Mouse (Mus musculus) cerebellum, postnatal 14 days (tissue): ENCODE data around the gene E430018J23Rik.
"Not testable (repeated sequence)": the region's sequence is repeated elsewhere in the genome, so short reads cannot be mapped to it uniquely, and the experiment has no call there.

ENCODE experiments used
- DNase-seq, 2 experiments: peaks; one replicate each; pipeline ENCODE4 v3.0.0; 2021; ENCODE audit warnings: mixed read lengths in 2 of 2

E430018J23Rik gene

DNA sequence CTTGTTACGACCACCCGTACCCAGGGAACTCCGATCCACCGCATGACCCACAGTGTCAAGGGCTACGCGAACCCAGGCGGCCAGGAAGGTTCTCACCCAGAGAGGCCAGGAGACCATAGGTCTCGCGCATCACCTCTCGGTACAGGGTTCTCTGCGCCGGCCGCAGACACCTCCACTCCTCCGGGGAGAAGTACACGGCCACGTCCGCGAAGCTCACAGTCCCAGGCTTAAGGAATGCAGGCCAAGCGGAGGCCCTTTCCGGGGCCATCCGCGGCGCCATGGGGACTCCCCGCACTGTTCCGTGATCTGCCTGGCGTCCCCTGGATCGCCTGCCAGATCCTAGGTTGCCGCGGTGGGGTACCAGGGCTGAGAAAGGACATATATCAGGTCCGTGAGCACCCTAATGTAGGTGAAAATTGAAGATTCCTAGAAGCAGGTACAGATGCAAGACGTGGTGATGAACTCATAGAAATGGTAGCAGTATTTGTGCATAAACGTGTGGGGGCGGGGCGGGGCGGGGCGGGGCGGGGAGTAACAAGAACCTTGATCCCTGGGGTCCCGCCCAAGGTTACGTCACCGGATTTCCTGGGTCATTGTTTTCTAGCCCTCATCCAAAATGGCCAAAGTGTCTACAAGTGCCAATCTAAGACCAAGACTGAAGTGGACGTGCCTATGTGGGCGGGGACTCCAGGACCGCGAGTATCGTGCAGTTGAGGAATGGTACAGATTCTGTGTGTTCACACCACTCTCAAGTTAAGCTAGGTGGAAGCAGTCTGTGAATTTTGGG lies at the start of gene E430018J23Rik:
Gene E430018J23Rik, minus strand, starts transcription at position 473 of the 787 bp plus-strand sequence.
- peak; percentile 99 for DNase-seq

DNA sequence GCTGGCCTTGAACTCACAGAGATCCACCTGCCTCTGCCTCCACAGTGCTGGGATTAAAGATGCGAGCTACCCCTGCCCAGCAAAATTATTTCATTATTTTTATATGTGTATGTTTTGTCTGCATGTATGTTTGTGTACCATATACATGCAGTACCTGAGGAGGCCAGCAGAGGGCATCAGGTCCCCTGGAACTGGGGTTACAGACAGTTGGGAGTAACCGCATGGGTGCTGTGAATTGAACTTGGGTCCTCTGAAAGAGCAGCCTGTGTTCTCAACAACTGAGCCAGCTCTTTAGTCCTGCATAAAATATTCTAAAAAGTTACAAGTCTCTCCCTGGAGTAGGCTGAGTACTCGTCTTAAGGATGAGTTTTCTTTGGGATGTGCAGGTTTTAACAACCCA lies 44.3 kb upstream of the E430018J23Rik start:
- peak in 1 of 2 experiments; percentile 46 for DNase-seq

DNA sequence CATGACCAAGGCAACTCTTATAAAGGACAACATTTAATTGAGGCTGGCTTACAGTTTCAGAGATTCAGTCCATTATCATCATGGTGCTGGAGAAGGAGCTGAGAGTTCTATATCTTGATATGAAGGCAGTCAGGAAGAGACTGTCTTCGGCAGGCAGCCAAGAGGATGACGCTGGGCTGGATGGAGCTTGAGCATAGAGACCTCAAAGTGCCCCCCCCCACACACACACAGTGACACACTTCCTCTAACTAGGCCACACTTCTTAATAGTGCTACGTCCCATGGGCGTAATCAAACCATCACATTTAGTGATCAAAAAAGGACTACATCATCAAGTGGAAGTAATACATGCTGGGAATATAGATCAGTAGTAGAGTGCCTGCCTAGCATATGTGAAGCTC lies 41.8 kb upstream of the E430018J23Rik start:
- DNase-seq, result no peak

DNA sequence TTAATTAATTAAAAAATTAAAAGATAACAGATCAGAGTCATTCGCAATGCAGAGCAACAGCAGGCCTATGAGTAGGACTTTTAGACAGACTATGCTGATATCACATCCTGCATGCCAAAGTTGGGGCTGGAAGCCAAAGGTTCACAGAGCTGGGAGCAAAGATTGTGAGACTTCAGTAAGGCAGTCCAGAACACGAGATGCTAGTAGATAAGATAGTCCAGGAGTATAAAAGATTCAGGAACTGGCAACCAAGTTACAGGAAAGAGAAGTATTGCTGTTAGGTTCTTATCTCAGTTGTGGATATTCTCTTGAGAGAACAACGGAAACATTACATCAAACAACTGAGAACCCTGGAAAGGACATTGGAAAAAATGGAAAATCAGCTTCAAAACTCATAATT lies 32.9 kb upstream of the E430018J23Rik start:
- no peak for DNase-seq

DNA sequence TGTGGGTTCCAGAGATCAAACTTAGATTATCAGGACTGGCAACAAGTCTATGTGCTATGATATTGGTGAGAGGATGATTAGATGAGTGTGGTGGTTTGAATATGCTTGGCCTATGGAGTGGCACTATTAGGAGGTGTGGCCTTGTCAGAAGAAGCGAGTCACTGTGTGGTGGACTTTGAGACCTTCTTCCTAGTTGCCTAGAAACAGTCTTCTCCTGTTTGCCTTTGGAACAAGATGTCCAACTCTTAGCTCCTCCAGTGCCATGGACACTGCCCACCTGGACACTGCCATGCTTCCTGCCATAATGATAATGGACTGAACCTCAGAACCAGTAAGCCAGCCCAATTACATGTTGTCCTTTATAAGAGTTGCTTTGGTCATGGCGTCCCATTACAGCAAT lies 32.5 kb upstream of the E430018J23Rik start:
- DNase-seq, result no peak

DNA sequence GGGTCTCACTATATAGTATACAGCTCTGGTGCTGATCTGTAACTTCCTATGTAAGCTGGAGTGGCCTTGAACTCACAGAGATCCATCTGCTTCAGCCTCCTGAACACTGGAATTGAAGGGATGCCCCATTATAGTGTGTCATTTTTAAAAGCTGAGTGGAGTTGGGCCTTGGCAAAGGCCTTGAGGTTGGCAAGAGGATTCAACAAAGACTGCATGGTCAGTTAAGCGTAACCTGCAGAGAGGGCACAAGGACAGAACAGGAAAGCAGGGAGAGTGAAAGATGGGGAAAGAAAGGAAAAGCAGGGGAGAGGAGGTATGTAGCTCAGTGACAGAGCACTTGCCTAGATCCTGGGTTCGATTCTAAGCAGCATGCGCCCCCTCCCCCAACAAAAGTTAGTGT lies 31.9 kb upstream of the E430018J23Rik start:
- no peak for DNase-seq

DNA sequence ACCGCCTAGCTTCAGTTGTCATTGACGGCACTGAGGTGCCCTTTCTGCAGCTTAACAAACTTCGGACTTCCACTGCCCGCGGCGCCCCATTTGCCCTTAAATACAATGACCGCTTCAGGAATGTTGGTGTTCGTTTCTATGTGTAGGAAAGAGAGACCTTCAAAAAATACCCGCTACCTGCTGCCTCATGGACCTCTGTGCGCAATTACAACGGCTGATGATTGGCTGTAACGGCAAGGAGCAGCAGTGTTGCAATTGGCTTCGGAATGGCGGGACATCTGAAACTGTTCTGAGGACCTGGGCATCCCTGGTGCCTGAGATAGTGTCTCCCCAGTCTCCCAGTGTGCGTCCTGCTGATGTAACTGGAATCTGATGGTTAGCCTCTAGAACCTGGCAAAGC lies 28.8 kb upstream of the E430018J23Rik start:
- peak; percentile 49 to 51 for DNase-seq

DNA sequence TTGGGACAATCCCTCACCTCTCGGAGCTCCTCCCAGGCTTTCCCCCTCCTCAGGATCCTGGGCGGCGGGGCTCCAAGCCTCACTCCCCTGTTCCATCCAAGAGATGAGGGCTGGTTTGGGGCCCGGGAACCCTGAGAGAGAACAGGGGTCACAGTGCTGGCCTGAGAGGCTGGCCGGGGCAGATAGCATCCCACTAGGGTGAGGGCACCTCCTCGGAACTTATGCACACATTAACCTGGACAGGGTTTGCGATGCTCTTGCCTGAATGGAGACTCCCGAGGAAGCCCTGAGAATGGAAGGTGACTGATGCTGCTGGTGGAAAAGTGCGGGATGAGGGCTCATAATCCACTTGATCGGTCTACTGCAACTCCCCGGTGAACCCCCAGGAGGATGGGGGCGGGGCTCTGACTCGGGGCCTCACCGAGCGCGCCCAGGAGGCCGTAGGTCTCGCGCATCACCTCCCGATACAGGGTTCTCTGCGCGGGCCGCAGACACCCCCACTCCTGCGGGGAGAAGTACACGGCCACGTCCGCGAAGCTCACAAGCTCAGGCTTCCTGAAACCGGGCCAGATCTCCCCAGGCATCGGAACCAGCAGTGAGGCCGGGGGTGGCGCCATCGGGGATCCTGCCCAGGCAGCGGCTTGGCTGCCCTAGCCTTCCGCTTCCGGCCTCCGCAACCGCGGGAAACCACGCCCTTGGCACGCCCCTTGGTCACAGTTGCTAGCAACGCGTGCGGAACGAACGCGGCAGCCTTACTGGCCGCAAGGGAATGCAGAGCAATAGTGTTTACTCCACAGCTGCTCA lies 28.2 kb upstream of the E430018J23Rik start, which contains the start of gene Zfp688:
Gene Zfp688, minus strand, starts transcription at position 681 of the 804 bp plus-strand sequence.
- peak; percentile 94 to 95 for DNase-seq

DNA sequence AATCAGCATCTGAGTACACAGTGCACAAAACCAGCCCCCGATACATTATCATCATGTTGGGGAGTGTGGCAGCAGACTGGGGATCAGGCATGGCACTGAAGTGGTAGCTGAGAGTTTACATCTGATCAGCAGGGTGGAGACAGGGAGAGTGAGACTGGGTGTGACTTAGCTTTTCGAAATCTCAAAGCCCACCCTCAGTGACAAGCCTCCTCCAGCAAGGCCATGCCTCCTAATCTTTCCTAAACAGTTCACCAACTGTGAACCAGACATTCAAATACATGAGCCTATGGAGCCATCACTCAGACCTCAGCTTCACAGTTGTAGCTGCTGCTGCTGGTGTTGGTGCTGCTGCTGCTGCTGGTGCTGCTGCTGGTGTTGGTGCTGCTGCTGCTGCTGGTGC lies 18.0 kb upstream of the E430018J23Rik start:
- DNase-seq, result no peak

DNA sequence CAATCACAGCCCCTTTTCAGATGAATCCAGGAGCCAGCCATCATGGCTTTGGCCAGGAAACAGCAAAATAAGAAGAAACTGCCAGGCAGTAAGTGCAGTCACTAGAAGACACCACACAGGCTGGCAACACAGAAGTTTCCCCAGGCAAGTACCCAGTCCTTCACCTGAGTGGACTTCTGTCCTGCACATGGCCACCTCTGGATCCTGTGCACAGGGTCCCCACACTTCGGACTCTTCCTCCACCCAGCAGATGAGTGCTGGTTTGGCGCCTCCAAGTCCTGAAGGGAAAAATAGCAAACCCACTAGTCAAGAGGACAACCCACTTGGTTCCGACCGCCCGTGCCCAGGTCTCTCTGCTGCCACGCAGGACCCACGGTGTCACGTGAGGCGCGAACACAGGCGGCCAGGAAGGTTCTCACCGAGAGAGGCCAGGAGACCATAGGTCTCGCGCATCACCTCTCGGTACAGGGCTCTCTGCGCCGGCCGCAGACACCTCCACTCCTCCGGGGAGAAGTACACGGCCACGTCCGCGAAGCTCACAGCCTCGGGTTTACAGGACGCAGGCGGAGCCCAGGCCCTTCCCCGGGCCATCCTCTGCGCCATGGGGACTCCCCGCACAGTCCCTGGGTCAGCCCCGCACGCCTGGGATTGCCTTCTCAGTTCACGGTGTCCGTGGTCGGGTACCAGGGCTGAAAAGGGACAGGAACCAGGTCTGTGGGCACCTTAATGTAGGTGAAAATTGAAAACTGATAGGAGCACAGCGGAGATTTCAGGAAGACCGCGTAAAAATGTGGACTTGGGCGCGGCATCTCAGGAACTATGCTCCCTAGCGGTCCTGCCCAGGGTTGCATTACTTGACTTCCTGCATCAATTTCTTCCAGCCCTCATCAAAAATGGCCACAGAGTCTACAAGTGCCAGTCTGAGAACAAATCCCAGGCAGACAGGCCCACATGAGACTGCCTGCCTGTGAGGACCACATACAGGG lies 12.9 kb upstream of the E430018J23Rik start, which contains the start of gene Zfp764:
Gene Zfp764, minus strand, starts transcription at position 821 of the 986 bp plus-strand sequence.
- DNase-seq, result peak; percentile 93 to 97

DNA sequence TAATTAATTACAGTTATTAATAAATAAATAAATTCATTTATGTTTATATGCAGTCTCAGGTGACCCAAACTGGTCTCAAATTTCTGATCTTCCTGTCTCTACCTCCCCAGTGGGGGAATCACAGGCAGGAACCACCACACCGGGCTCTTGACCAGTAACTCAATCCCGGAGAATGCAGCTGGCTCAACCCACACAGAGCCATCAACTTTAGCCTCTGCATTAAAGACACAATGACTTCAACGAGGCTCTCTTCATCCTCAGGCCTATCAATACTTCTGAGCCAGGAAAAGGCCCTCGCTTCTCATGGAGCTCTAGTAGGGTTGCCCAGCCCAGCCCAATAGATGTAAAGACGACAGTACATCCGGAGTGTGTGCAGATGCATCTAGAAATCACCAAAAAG lies 10.7 kb upstream of the E430018J23Rik start:
- not testable (repeated sequence) for DNase-seq

DNA sequence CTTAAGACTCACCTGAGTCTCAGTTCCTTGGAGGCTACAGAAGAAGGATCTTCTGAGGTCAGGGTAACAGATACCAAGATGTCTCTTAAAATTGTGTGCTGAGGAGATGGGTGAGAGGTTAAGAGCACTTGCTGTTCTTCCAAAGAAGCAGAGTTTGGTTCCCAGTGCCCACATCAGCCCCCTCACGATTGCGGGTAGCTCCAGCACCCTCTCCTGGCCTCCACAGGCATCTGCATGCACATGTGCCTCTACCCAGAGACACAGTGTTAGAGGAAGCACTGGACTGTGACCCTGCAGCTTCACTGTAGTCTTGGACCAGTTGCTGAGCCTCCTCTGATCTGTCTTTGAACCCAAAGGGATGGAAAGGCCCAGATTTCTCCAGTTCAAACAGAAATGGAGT lies 9.6 kb upstream of the E430018J23Rik start:
- DNase-seq, result no peak

DNA sequence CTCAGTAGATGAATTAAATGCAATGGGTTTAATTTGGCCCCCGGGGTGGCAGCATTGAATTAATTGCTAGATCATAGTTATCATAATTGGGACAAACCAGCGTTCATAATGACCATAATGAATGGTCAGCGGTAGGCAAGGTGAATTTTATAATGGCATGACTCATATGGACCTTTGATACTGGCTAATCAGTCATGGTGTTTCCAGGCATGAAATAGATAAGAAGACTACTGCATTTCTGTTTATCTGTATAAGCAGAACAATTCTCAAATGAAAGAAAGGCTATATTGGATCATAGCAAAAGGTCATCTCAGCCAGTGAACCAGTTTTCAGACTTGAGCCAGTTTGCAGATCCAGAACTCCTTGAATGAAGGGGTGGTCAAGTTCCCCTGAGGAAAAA lies 6.9 kb upstream of the E430018J23Rik start:
- DNase-seq, result no peak

DNA sequence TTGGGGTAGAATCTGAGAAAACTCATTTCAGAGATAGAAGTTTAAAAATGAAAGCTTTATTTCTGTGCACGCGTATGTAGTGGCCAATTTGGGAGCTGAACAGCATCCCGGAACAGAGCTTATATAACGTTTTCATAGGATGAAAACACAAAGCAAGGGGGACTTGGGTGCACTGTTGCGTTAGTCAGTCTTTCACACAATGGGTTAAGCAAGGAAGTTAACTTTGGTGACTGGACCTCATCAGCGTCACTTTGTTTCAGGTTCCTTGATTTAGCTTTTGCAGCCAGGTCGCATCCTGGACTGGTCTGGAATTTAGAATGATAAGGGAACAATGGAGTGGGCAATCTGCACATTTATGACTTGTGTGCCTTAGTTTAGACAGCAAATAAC lies 510 bp upstream of the E430018J23Rik start:
- no peak for DNase-seq

DNA sequence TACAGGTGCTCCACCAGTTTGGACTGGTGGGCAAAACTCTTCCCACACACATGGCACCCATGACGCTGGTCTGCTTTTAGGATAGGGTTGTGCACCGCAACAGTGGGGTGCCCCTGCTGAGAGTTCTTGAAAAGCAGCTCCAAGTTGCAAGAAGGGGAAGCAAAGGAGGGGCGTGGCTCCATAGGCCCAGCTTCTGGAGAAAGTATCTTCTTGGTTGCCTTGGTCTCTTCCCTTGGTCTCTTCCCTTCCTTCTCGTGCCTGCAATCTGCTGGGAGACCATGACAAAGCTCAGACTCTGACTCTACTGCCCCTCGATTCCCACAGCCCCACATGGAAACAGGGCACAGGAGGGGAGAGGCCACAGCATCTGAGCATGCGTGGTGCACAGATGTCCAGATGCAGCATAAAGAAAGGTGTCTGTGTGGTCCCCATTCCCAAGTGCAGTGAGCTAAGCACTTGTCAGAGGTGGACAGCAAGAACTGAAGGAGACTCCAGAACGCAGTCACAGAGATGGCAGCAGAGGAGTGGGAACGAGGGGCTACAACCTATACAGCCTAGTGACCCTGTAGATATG lies 1.1 kb downstream of the E430018J23Rik start:
- DNase-seq, result no peak

DNA sequence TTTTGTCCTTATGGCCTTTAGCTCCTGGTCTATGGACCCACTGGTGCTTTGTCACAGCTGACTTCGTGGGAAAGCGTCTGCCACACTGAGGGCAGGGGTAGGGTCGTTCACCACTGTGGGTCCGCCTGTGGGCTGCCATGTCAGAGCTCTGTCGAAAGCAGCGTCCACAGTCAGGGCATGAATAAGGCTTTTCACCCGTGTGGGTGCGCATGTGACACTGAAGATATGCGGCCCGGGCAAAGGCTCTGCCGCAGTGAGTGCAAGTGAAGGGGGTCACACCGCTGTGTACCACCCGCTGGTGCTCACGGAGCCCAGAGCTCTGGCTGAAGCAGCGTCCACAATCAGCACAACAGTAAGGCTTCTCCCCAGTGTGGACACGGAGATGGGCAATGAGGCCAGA lies 1.9 kb downstream of the E430018J23Rik start:
- no peak for DNase-seq

DNA sequence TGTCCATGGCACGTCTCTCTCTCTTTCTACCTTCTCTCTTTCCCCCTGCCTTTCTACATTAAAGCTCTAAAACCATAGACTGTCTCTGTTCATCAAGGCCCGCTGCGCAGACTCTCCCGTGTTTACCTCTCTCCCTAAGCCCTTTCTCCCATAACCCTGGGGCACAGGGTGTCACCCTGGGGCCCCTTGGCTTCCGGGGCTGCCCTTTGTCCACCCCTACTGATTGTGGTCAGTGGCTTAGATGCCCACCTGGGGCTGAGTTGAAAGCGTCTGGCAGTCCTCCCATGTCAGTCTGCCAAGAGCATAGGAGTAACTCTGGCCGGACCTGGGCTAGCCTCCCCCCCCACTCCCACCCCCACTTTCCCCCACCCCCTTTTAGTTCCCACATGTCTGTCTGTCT lies 3.1 kb downstream of the E430018J23Rik start:
- no peak for DNase-seq

DNA sequence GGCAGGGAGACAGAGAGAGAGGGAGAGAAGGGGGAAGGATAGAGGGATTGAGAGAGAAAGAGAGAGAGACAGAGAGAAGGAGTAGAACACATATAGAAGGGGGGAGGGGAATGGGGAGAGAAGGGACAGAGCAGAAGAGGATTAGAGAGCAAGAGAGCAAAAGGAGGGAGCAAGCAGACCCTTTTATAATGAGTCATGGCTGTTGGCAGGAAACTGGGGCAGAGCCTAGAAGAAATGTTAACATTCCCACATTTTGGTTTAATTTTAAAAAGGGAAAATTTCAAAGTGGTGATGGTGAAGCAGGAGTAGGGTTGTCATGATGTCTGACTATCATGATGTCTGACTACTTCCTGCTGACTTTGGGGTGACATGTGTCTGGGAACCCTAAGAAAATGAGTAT lies 5.2 kb downstream of the E430018J23Rik start:
- DNase-seq, result not testable (repeated sequence)

DNA sequence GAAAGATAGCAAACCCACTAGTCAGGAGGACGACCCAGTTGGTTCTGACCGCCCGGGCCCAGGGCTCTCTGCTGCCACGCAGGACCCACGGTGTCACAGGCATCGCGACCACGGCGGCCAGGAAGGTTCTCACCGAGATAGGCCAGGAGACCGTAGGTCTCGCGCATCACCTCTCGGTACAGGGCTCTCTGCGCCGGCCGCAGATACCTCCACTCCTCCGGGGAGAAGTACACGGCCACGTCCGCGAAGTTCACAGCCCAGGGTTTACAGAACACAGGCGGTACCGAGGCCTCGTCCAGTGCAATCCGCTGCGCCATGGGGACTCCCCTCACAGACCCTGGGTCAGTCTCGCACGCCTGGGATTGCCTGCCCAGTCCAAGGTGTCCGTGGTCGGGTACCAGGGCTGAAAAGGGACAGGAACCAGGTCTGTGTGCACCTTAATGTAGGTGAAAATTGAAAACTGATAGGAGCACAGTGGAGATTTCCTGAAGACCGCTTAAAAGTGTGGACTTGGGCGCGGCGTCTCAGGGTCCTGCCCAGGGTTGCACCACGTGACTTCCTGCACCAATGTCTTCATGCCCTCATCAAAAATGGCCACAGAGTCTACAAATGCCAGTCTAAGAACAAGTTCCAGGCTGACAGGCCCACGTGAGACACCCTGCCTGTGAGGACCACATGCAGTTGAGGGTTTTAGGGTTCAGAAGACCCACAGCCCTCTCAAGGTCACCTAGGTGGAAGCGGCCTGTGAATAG lies 6.6 kb downstream of the E430018J23Rik start, which contains the start of gene 9130019O22Rik:
Gene 9130019O22Rik, minus strand, starts transcription at position 526 of the 752 bp plus-strand sequence.
- peak; percentile 96 to 97 for DNase-seq

DNA sequence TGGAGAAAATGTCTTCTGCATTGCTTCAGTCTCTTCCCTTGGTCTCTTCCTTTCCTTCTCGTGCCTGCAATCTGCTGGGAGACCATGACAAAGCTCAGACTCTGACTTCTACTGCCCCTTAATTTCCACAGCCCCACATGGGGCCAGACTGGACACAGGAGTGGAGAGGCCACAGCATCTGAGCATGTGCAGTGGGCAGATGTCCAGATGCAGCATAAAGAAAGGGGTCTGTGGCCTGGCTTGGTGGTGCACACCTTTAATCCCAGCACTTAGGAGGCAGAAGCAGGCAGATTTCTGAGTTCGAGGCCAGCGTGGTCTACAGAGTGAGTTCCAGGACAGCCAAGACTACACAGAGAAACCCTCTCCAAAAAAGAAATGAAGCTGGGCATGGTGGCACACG lies 7.9 kb downstream of the E430018J23Rik start:
- not testable (repeated sequence) for DNase-seq

DNA sequence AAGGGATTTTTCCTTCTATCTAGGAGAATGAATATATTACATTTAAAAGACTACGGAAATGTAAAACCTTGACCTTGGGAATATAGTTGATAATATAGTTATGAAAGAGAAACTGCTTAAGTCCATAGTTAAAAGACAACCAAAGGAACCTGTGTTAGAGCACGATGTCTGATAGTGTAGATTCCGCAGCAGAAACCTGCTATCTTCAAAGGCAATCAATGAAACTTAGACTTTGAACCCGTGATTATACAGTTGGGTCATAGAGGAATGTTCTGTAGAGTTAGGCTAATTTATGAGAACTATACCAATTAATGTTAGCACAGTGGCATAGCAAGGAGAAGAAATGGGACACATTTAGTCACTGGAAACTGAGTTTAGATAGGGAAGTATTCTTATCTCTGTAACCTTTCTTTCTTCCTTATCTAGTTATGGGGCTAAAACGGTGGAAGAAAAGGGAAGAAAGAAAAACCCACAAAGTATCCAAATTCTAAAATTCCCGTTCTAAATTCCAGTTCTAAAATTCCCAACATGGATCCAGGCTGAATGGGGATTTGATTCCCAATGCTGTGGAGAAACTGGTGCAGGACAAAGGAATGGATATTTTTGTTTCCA lies 15.0 kb downstream of the E430018J23Rik start:
- DNase-seq, result no peak
